Mouse (Mus musculus) heart, adult 2 months (tissue): ENCODE measurements at regions not wholly inside any gene's neighbourhood (a gene's known extent, or its start where the extent isn't known, plus 50 kb on each side); places are given as distances from the start of the nearest gene placed in this dataset.

ENCODE experiments used
- CTCF ChIP-seq: fragments of 200-600 bp; IDR thresholded peaks from 2 replicates; pipeline ENCODE4 v1.8.1; 2022; ENCODE audit warnings: antibody characterized with exemption, mild to moderate bottlenecking, moderate library complexity
- POLR2A ChIP-seq: fragments of 200-500 bp; IDR thresholded peaks from 2 replicates; pipeline ENCODE4 v1.6.1; 2011; ENCODE audit warnings: mild to moderate bottlenecking, low read depth, low read length, control low read depth; ENCODE audit not compliant: insufficient read depth

DNA sequence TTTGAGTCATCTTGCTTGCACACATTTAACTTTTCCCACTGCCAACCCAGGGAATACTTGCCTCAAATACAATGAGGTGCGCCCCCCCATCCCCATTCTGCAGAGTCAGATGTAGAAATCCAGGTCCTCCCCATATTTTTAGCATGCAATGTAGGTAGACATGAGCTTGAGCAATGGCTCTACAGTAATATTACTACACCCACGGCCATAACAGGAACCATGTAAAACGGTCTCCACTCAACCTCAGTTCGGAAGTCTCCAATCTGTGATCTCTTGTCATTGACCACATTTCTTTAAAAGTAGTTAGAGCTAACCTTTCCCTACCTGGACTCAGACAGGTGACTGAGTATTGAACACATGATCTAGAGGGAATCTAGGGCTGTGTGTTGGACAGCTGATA, 82.1 kb downstream of the Sem1 start:
- TF ChIP-seq POLR2A (no peak), CTCF (no peak)
